Comparison of ENCODE assay signal across 20 mouse cellular contexts in the genomic region with DNA sequence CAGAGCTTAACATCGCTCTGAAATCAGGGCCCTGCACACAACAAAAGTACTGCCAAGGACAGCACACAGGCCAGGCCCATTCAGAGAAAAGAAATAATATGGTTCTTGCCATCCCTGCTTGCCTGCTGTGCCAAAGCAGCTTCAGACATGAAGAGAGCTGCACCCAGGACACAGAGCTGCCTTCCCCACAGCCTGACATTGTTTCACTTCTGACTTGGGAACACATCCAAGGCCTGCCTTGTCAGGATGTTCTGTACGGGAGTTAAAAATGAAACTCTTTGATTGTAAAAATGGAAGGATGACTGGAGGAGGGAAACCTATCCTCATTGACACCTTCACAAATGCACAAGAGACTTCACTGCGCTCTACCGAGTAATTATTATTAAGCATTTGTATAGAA.
DNase-seq lines count a peak whose midpoint lies in the region; ATAC-seq and TF ChIP-seq lines count a peak whose summit lies in the region.
"Had no signal": no experiment of that assay in that cellular context is flagged by ENCODE, and none has a peak within 500 bp of the region (broad histone marks: within the 10 kb centered on the region; RNA-seq: fewer than 3 reads in every experiment).

No protein-coding gene starts in this region.

- no peak overlapping the region for H3K4me2 ChIP-seq in heart, embryonic 12.5 days
- H3K4me2 ChIP-seq in midbrain, embryonic 15.5 days, result no peak overlapping the region
- H3K4me2 ChIP-seq in midbrain, postnatal 0 days (ENCODE audit: low read depth, low read length, poor library complexity, severe bottlenecking), result no peak overlapping the region
- H3K4me2 ChIP-seq in hindbrain, embryonic 16.5 days (ENCODE audit: low read length), result no peak overlapping the region
- H3K4me2 ChIP-seq: limb, embryonic 13.5 days; liver, embryonic 15.5 days; midbrain, embryonic 12.5 days; stomach, embryonic 15.5 days had no signal

- ATAC-seq in heart, embryonic 12.5 days (ENCODE audit: insufficient number of reproducible peaks, low FRiP score), result no peak
- peak; percentile 70 for ATAC-seq in midbrain, embryonic 15.5 days (replicated peaks)
- ATAC-seq in midbrain, postnatal 0 days (ENCODE audit: low FRiP score), result no peak
- ATAC-seq in hindbrain, embryonic 16.5 days, result no peak
- ATAC-seq: forebrain, embryonic 16.5 days; lung, postnatal 0 days had no signal

- WGBS in heart, embryonic 12.5 days, result 86% methylated on average over 4 of the region's 4 CpGs
- WGBS in midbrain, embryonic 15.5 days, result 50% methylated on average over 4 of the region's 4 CpGs
- 47% methylated on average over 4 of the region's 4 CpGs for WGBS in midbrain, postnatal 0 days
- WGBS in hindbrain, embryonic 16.5 days, result 49% methylated on average over 4 of the region's 4 CpGs

- peak; percentile 4 to 8 for DNase-seq in cerebellum, postnatal 10 days
- no peak for DNase-seq in cerebellum, postnatal 25 days
- peak; percentile 1 to 2 for DNase-seq in heart, postnatal 36 days
- DNase-seq in midbrain, postnatal 0 days (ENCODE audit: low spot score), result no peak
- DNase-seq: adrenal gland, postnatal 14 days; cerebellum, adult 18-20 months; kidney, adult 2 months; kidney, postnatal 10 days; right cerebral cortex, postnatal 25 days had no signal

- no peaks in the 10 kb centered on the region for H3K4me1 ChIP-seq in heart, embryonic 12.5 days (replicated peaks)
- H3K4me1 ChIP-seq in midbrain, embryonic 15.5 days, result peaks cover 2% of the 10 kb centered on the region; the same call in 1 of the 2 replicates
- H3K4me1 ChIP-seq in midbrain, postnatal 0 days (ENCODE audit: insufficient read depth, low read length), result no peaks in the 10 kb centered on the region
- H3K4me1 ChIP-seq in hindbrain, embryonic 16.5 days (ENCODE audit: control insufficient read depth, insufficient read depth, low read depth, low read length), result no peaks in the 10 kb centered on the region
- H3K4me1 ChIP-seq: embryonic facial prominence, embryonic 10.5 days; limb, embryonic 13.5 days; liver, embryonic 15.5 days; stomach, embryonic 15.5 days had no signal

- intact Hi-C loops in heart, postnatal 36 days (cut with DNase I), result no loop called here

- no peak overlapping the region for H3K4me3 ChIP-seq in heart, embryonic 12.5 days
- H3K4me3 ChIP-seq in midbrain, embryonic 15.5 days, result no peak overlapping the region
- no peak overlapping the region for H3K4me3 ChIP-seq in midbrain, postnatal 0 days (ENCODE audit: low read depth, low read length)
- H3K4me3 ChIP-seq in hindbrain, embryonic 16.5 days (ENCODE audit: low read length), result no peak overlapping the region
- H3K4me3 ChIP-seq: embryonic facial prominence, embryonic 10.5 days; limb, embryonic 13.5 days; liver, embryonic 15.5 days; midbrain, embryonic 12.5 days; stomach, embryonic 15.5 days had no signal

- H3K27me3 ChIP-seq in heart, embryonic 12.5 days (replicated peaks), result no peaks in the 10 kb centered on the region
- H3K27me3 ChIP-seq in midbrain, embryonic 15.5 days (replicated peaks), result no peaks in the 10 kb centered on the region
- H3K27me3 ChIP-seq in midbrain, postnatal 0 days (ENCODE audit: insufficient read depth, low read length), result no peaks in the 10 kb centered on the region
- no peaks in the 10 kb centered on the region for H3K27me3 ChIP-seq in hindbrain, embryonic 16.5 days (replicated peaks; ENCODE audit: control insufficient read depth, insufficient read depth, low read length)
- H3K27me3 ChIP-seq: limb, embryonic 13.5 days; midbrain, embryonic 12.5 days; stomach, embryonic 15.5 days had no signal

- H3K9ac ChIP-seq in heart, embryonic 12.5 days, result no peak overlapping the region
- H3K9ac ChIP-seq in midbrain, embryonic 15.5 days, result no peak overlapping the region
- H3K9ac ChIP-seq in midbrain, postnatal 0 days (replicated peaks; ENCODE audit: low read length, poor library complexity, severe bottlenecking), result no peak overlapping the region
- H3K9ac ChIP-seq in hindbrain, embryonic 16.5 days (ENCODE audit: low read depth, low read length), result no peak overlapping the region
- H3K9ac ChIP-seq: limb, embryonic 13.5 days; liver, embryonic 15.5 days; midbrain, embryonic 12.5 days; stomach, embryonic 15.5 days had no signal

- no peak for TF ChIP-seq CTCF in midbrain, postnatal 0 days (IDR thresholded peaks at IDR 0.05)

- H3K27ac ChIP-seq in heart, embryonic 12.5 days (ENCODE audit: poor library complexity, severe bottlenecking), result no peak overlapping the region
- no peak overlapping the region for H3K27ac ChIP-seq in midbrain, embryonic 15.5 days
- no peak overlapping the region for H3K27ac ChIP-seq in midbrain, postnatal 0 days (ENCODE audit: low read depth, low read length)
- H3K27ac ChIP-seq in hindbrain, embryonic 16.5 days (ENCODE audit: low read depth, low read length), result no peak overlapping the region
- H3K27ac ChIP-seq: embryonic facial prominence, embryonic 10.5 days; limb, embryonic 13.5 days; liver, embryonic 15.5 days; midbrain, embryonic 12.5 days; stomach, embryonic 15.5 days had no signal

- H3K36me3 ChIP-seq in heart, embryonic 12.5 days, result no peaks in the 10 kb centered on the region
- no peaks in the 10 kb centered on the region for H3K36me3 ChIP-seq in midbrain, embryonic 15.5 days (replicated peaks)
- H3K36me3 ChIP-seq in midbrain, postnatal 0 days (ENCODE audit: insufficient read depth, low read length), result no peaks in the 10 kb centered on the region
- no peaks in the 10 kb centered on the region for H3K36me3 ChIP-seq in hindbrain, embryonic 16.5 days (ENCODE audit: control insufficient read depth, insufficient read depth, low read length)
- H3K36me3 ChIP-seq: embryonic facial prominence, embryonic 10.5 days; G1E; limb, embryonic 13.5 days; liver, embryonic 15.5 days; midbrain, embryonic 12.5 days; stomach, embryonic 15.5 days had no signal

- H3K9me3 ChIP-seq in heart, embryonic 12.5 days (replicated peaks), result no peaks in the 10 kb centered on the region
- no peaks in the 10 kb centered on the region for H3K9me3 ChIP-seq in midbrain, embryonic 15.5 days
- no peaks in the 10 kb centered on the region for H3K9me3 ChIP-seq in midbrain, postnatal 0 days (ENCODE audit: low read length)
- no peaks in the 10 kb centered on the region for H3K9me3 ChIP-seq in hindbrain, embryonic 16.5 days (ENCODE audit: control insufficient read depth, low read length)
- H3K9me3 ChIP-seq: embryonic facial prominence, embryonic 10.5 days; G1E; limb, embryonic 13.5 days; liver, embryonic 15.5 days; midbrain, embryonic 12.5 days; stomach, embryonic 15.5 days had no signal

Comparison
In these comparisons a context has a peak if more than half of its experiments do, and no peak if none do; other contexts are left out.
1. DNase-seq: peak in cerebellum, postnatal 10 days (2 of 2) and heart, postnatal 36 days (2 of 2); none in cerebellum, postnatal 25 days (0 of 2) and midbrain, postnatal 0 days (single experiment).